Mouse (Mus musculus): ENCODE measurements around the gene Sec22a.
A peak's percentile ranks its signal among the peaks of the same experiment; 100 is the strongest.

The Sec22a gene

GRCm38 (mm10) chr16:35311586-35311985 is 52.1 kb downstream of the Sec22a start:
- DNase-seq (ENCODE audit: inconsistent age in 2 of 2, low spot score in 1 of 2), result no peak

- no peak for DNase-seq (ENCODE audit: inconsistent age in 2 of 2, low spot score in 1 of 2)
Observed at GRCm38 (mm10) chr16:35310551-35311110, 53.1 kb downstream of the Sec22a start.

- DNase-seq (ENCODE audit: inconsistent age in 2 of 2, low spot score in 1 of 2), result no peak
Observed at GRCm38 (mm10) chr16:35309634-35310033, 54.1 kb downstream of the Sec22a start.

- no peak for DNase-seq (ENCODE audit: inconsistent age in 2 of 2, low spot score in 1 of 2)
Observed at GRCm38 (mm10) chr16:35308486-35309143, 55.1 kb downstream of the Sec22a start.

GRCm38 (mm10) chr16:35308016-35308415 is 55.7 kb downstream of the Sec22a start:
- DNase-seq (ENCODE audit: inconsistent age in 2 of 2, low spot score in 1 of 2), result no peak

- DNase-seq (ENCODE audit: inconsistent age in 2 of 2, low spot score in 1 of 2), result no peak
Observed at GRCm38 (mm10) chr16:35307331-35307730, 56.4 kb downstream of the Sec22a start.

- no peak for DNase-seq (ENCODE audit: inconsistent age in 2 of 2, low spot score in 1 of 2)
Observed at GRCm38 (mm10) chr16:35306631-35307030, 57.1 kb downstream of the Sec22a start.

- DNase-seq (ENCODE audit: inconsistent age in 2 of 2, low spot score in 1 of 2), result no peak
Observed at GRCm38 (mm10) chr16:35305226-35305625, 58.5 kb downstream of the Sec22a start.

- DNase-seq (ENCODE audit: inconsistent age in 2 of 2, low spot score in 1 of 2), result no peak
Observed at GRCm38 (mm10) chr16:35304416-35304815, 59.3 kb downstream of the Sec22a start.

- DNase-seq (ENCODE audit: inconsistent age in 2 of 2, low spot score in 1 of 2), result no peak
Observed at GRCm38 (mm10) chr16:35303721-35304120, 60.0 kb downstream of the Sec22a start.

GRCm38 (mm10) chr16:35302441-35303280 is 61.1 kb downstream of the Sec22a start:
- DNase-seq (ENCODE audit: inconsistent age in 2 of 2, low spot score in 1 of 2), result peak in 1 of 2 experiments; percentile 38

GRCm38 (mm10) chr16:35300156-35300555 is 63.6 kb downstream of the Sec22a start:
- DNase-seq (ENCODE audit: inconsistent age in 2 of 2, low spot score in 1 of 2), result no peak

GRCm38 (mm10) chr16:35297786-35298185 is 65.9 kb downstream of the Sec22a start:
- peak in 1 of 2 experiments; percentile 34 for DNase-seq (ENCODE audit: inconsistent age in 2 of 2, low spot score in 1 of 2)

GRCm38 (mm10) chr16:35287244-35287643 is 76.5 kb downstream of the Sec22a start:
- no peak for DNase-seq (ENCODE audit: inconsistent age in 2 of 2, low spot score in 1 of 2)

GRCm38 (mm10) chr16:35285821-35286220 is 77.9 kb downstream of the Sec22a start:
- peak; percentile 38 to 72 for DNase-seq (ENCODE audit: inconsistent age in 2 of 2, low spot score in 1 of 2)

- no peak for DNase-seq (ENCODE audit: inconsistent age in 2 of 2, low spot score in 1 of 2)
Observed at GRCm38 (mm10) chr16:35282456-35282855, 81.3 kb downstream of the Sec22a start.

- no peak for DNase-seq (ENCODE audit: inconsistent age in 2 of 2, low spot score in 1 of 2)
Observed at GRCm38 (mm10) chr16:35278166-35278565, 85.6 kb downstream of the Sec22a start.

GRCm38 (mm10) chr16:35272417-35272816 is 91.3 kb downstream of the Sec22a start:
- no peak for DNase-seq (ENCODE audit: inconsistent age in 2 of 2, low spot score in 1 of 2)

GRCm38 (mm10) chr16:35271572-35271971 is 92.1 kb downstream of the Sec22a start:
- DNase-seq (ENCODE audit: inconsistent age in 2 of 2, low spot score in 1 of 2), result no peak

GRCm38 (mm10) chr16:35270945-35271344 is 92.8 kb downstream of the Sec22a start:
- DNase-seq (ENCODE audit: inconsistent age in 2 of 2, low spot score in 1 of 2), result no peak

- DNase-seq (ENCODE audit: inconsistent age in 2 of 2, low spot score in 1 of 2), result peak; percentile 70 to 92
Observed at GRCm38 (mm10) chr16:35270353-35270934, 93.3 kb downstream of the Sec22a start.
